Mouse (Mus musculus) frontal cortex, postnatal 14 days (tissue): ENCODE measurements at regions not wholly inside any gene's neighbourhood (a gene's known extent, or its start where the extent isn't known, plus 50 kb on each side); places are given as distances from the start of the nearest gene placed in this dataset.
A peak's percentile ranks its signal among the peaks of the same experiment; 100 is the strongest.

Source experiments
- DNase-seq, 2 experiments: peaks; one replicate each; pipeline ENCODE4 v3.0.0; 2022; ENCODE audit warnings: low spot score in 2 of 2

DNA sequence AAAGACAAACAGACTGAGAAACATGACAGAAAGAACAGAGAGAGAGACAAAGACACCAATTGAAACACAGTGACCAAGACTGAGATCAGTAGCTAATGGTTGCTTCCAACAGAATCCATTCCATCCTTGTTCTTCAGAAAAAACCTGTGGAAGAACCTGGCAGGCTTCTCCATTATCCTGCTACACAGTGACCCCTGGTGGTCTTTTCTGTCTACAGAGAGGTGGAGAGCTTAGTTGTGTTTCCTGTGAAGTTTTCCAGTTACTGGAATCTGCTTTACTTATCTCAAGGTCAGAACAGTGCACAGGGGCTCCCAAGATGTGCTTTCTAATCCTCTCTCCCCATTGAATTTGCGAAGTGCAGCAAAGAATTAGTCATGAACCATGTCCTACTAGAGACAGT, 339.1 kb upstream of the Msl3l2 start:
- peak in 1 of 2 experiments; percentile 5 for DNase-seq

DNA sequence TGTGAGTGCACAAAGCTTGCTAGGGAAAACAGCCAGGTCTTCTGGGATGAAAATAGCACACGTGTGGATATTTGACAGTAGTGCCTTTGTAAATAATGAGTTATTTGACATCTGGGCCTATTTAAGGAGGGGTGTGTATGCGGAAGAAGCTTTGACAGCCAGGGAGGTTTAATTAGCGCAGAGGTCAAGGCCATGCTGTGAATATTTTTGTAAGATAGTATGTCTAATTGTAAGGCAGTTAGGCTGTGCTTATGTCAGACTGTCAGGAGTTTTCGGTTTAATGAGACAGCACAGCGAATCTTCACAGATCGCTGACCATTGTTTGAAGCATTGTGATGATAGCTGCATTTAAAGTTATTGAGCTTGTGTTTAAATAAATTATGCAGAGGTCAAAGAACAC, 337.1 kb upstream of the Msl3l2 start:
- DNase-seq: no peak

DNA sequence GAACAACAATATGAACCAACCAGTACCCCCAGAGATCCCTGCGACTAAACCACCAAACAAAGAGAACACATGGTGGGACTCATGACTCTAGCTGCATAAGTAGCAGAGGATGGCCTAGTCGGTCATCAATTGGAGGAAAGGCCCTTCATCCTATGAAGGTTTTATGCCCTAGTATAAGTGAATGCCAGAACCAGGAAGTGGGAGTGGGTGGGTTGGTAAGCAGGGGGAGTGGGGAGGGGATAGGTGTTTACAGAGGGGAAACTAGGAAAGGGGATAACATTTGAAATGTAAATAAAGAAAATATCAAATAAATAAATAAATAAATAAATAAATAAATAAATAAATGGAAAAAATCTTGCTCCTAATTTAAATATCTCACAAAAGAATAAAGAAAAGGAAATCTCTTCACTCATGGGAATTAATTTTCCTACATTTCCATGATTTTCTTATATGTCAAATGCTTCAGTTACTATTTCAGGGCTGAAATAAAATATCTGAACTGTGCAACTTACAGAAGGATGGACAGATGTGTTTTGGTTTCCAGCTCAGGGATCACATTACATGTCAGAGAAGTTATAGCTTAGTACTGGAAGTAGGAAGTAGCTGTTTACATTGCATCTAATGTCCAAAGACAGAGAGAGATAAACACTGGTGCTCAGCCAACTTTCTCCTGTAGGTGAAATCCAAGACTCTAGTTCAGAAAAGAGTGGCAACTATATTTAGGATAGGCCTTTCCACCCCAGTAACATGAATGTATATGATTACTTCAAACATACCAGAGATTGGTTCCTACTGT, 323.8 kb upstream of the Msl3l2 start:
- DNase-seq: no peak

DNA sequence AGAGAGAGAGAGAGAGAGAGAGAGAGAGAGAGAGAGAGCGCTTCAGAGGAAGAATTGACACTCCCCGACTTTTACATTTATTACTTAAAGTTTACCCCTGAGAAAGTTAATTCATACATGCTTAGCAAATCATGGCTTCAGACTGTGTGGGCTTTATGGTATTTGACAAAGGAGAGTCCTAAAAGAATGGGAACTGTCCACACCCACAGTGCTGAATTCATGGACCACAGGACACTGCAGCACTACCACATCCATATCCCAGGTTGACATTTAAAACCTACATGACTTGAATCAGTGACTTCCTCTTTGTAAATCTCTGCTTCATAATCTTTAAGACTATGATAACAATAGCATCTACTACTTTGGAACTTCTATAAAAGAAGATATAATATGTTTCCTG, 292.8 kb upstream of the Msl3l2 start:
- DNase-seq: no peak

DNA sequence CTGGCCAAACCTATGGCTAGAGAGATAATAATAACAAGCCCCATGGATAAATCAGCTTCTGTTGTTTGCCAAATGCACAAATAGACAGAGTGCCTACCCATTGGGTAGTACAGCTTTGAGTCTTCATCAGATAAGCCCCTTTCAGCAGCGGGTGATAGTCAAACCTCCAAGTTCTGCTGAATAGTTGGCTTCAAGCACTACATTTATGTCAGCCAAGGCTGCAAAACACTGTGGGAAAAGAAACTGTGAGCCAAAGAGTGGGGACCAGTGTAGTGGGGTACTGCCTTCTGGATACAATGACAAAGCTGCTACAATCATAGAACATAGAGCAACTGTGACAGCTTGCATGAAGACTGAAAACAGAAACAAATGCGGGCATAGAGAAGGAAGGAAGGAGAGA, 255.4 kb upstream of the Msl3l2 start:
- no peak for DNase-seq

DNA sequence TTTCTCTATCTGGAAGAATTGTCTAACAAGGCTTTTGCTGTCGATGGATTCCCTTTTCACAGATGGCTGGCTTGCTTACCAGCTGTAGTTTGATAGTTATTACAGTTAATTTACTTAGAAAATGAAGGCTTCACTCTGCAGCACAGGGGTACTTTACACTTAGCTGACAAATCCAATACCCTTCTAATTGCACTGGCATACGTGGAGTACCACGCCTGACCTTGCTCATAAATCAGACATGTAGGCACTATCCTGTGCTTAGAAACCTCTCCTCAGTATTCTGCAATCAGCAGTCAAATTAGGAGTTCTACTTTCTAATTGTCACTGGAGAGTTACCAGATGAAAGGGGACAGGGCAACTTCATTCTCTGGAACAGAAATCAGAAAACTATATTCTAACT, 214.1 kb upstream of the Msl3l2 start:
- no peak for DNase-seq

DNA sequence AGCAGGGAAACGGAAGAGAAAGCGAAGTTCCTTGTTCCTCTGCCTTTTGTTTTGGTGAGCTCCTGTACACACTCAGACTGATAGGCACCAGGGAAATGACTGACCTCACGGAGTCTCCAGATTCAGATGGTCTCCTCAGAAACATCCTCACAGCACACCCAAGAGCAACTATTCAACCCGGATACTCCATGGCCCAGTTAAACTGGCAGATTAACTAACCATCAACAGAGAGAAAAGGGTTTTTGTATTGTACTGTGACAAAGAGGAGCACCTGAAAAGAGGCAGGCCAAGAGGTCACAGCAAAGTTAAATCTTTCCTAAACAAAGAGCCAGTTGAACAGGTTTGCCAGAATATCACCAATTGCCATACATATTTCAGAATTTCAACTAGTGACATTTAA, 177.6 kb upstream of the Msl3l2 start:
- no peak for DNase-seq

DNA sequence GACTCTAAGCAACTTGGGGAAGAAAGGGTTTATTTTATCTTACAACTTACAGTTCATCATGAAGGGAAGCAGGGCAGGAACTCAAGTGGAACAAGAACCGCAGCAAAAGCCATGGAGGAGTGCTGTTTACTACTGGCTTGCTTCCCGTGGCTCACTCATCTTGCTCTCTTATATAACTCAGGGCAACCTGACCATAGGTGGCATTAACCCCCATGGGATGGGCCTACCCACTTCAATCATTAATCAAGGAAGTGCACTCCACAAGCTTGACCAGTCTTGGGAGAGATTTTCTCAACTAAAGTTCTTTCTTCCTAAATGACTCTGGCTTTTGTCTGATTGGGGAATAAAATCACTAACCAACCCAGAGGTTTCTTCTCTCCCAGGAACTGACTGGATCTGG, 172.7 kb upstream of the Msl3l2 start:
- no peak for DNase-seq

DNA sequence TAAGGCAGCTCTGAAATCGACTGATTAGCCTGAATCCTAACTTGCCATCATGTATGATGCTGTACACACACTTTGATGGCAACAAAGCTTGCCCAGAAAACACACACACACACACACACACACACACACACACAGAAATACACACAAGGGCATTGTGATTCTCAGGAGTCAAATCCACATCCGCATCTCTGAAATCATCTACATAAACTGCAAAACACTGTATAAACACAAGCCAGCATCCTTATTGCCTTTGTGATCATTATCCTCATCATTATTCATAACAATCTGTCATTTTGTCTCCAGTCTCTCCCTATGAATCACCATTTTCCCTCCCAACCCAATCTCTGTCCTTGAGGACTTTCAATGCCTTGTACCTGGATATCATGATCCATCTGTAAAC, 171.3 kb upstream of the Msl3l2 start:
- no peak for DNase-seq

DNA sequence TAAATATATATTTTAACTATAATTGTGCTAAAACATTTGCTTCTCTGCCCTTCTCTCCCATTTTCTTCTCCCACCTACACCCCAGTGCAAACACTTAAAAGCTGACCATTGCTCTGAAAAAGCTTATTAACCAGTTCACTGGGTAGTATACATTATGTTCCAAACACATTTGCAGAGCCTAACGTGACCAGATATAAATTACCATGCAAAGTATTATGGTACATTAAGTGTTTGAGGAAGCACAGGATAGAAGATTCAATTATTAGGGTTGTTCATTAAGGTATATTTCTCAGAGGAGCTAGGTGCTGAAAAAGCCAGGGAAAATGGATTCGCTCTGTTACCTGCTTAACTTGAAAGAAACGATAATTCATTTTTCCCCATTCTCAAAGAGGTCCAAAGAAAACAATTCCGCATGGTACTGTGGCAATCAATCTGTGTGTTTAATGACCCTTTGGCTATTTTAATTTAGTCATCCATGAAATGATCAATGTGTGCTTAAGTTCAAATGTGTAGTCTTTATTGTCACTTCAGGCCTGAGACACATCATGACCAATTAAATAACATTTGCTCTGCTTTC, 144.0 kb upstream of the Msl3l2 start:
- DNase-seq: no peak
